Comparison of ENCODE assay signal across 13 mouse cellular contexts in genomic region chr8:84167696-84168095, GRCm38 (mm10). TPM values are rescaled to one million over a fixed set of nuclear protein-coding genes. Genes with fewer than 3 reads are reported as not detected.
"Had no signal": no experiment of that assay in that cellular context is flagged by ENCODE, and none has a peak within 500 bp of the region (broad histone marks: within the 10 kb centered on the region; RNA-seq: fewer than 3 reads in every experiment).

No protein-coding gene starts in this region.

- ATAC-seq: intestine, postnatal 0 days; lung, postnatal 0 days; midbrain, embryonic 16.5 days had no signal

- H3K4me3 ChIP-seq: left cerebral cortex, adult 2 months had no signal

- DNase-seq: kidney, adult 8-10 months; kidney, postnatal 25 days; lung, adult 2 months; lung, postnatal 36 days; right cerebral cortex, postnatal 14 days; thymus, adult 18-20 months; thymus, postnatal 14 days had no signal

- H3K4me2 ChIP-seq: midbrain, embryonic 11.5 days had no signal

- H3K27ac ChIP-seq: left cerebral cortex, adult 2 months had no signal

RNA-seq across cellular contexts. Expression of gene Nanos3, which starts 17.3 kb away (rescaled TPM):
- polyA plus RNA-seq: liver, adult 2 months had no signal
